Mouse (Mus musculus): Measurements from ENCODE around the gene Fstl4. TPM values are rescaled to one million over a fixed set of nuclear protein-coding genes. Genes with fewer than 3 reads are reported as not detected.
"Not testable (repeated sequence)": the region's sequence is repeated elsewhere in the genome, so short reads cannot be mapped to it uniquely, and the experiment has no call there.

Fstl4 gene
- polyA plus RNA-seq, 1 experiment from 2014 or later: 0.95 TPM

DNA sequence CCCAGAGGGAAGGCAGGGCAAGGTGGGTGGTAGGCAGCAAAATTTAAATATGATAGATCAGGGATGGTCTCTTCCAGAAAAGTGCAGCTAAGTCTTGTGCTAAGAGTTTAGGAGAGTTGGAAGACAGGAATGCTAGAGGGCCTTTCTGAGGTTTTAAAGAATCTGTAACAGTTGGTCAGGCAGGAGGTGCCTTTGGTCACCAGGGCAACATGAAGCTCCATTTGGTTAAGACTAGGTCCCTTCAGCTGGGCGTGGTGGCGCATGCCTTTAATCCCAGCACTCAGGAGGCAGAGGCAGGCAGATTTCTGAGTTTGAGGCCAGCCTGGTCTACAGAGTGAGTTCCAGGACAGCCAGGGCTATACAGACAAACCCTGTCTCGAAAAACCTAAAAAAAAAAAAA is 323.5 kb downstream of the Fstl4 start:
- 73% methylated on average over 3 of the region's 3 CpGs for WGBS
- ATAC-seq (ENCODE audit: insufficient number of reproducible peaks, insufficient read depth, low FRiP score, low TSS enrichment, low read depth): not testable (repeated sequence)

GRCm38 (mm10) chr11:53091596-53091995 is 327.2 kb downstream of the Fstl4 start:
- no peak for ATAC-seq (ENCODE audit: insufficient number of reproducible peaks, insufficient read depth, low FRiP score, low TSS enrichment, low read depth)
- Histone ChIP-seq H3K4me3 (replicated peaks) (no peak overlapping the region), H3K9me3 (no peaks in the 10 kb centered on the region), H3K36me3 (no peaks in the 10 kb centered on the region), H3K4me2 (no peak overlapping the region), H3K9ac (replicated peaks) (no peak overlapping the region), H3K4me1 (replicated peaks) (peaks cover 15% of the 10 kb centered on the region), H3K27me3 (peaks cover 8% of the 10 kb centered on the region), H3K27ac (no peak overlapping the region)
- WGBS: 19% methylated on average over 5 of the region's 5 CpGs

More for the DNA sequence above, 323.5 kb downstream of the Fstl4 start:
- H3K36me3 ChIP-seq; H3K27me3 ChIP-seq; H3K4me2 ChIP-seq; H3K9ac ChIP-seq (replicated peaks); H3K27ac ChIP-seq; H3K9me3 ChIP-seq; H3K4me3 ChIP-seq (replicated peaks): not testable (repeated sequence)
- peaks cover 26% of the 10 kb centered on the region for H3K4me1 ChIP-seq (replicated peaks)

- 82% methylated on average over 9 of the region's 9 CpGs for WGBS
- Histone ChIP-seq H3K27me3 (peaks cover 28% of the 10 kb centered on the region), H3K27ac (no peak overlapping the region), H3K36me3 (no peaks in the 10 kb centered on the region), H3K9me3 (no peaks in the 10 kb centered on the region), H3K4me3 (replicated peaks) (no peak overlapping the region), H3K4me1 (replicated peaks) (peaks cover 24% of the 10 kb centered on the region), H3K4me2 (no peak overlapping the region), H3K9ac (replicated peaks) (no peak overlapping the region)
- ATAC-seq (ENCODE audit: insufficient number of reproducible peaks, insufficient read depth, low FRiP score, low TSS enrichment, low read depth): no peak
Measured at GRCm38 (mm10) chr11:53096871-53097270, 332.4 kb downstream of the Fstl4 start.

DNA sequence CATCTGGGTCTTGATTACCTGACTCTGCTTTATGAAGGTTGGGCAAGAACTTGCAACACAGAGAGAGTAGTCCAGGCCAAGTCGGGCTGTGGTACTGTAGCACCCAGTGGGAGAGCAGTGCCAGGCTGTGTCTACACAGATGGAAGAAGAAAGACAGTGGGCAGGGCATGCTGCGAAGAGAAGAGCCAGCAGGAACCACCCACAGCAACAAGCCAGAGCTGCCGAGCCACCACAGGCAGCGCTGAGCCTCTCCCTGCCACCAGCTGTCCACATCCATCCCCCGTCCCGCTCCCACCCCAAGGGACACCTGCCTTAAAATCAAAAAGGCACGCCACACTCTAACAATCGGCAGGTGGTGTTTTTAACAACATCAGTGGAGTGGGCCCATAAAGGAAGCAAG is 332.9 kb downstream of the Fstl4 start:
- peaks cover 22% of the 10 kb centered on the region for H3K4me1 ChIP-seq (replicated peaks)
- no peak overlapping the region for H3K9ac ChIP-seq (replicated peaks)
- no peaks in the 10 kb centered on the region for H3K9me3 ChIP-seq
- no peak overlapping the region for H3K27ac ChIP-seq
- WGBS: 43% methylated on average over 8 of the region's 8 CpGs
- no peak overlapping the region for H3K4me2 ChIP-seq
- ATAC-seq (ENCODE audit: insufficient number of reproducible peaks, insufficient read depth, low FRiP score, low TSS enrichment, low read depth): no peak
- no peak overlapping the region for H3K4me3 ChIP-seq (replicated peaks)
- H3K36me3 ChIP-seq: no peaks in the 10 kb centered on the region
- peaks cover 28% of the 10 kb centered on the region for H3K27me3 ChIP-seq

GRCm38 (mm10) chr11:53097870-53098269 is 333.4 kb downstream of the Fstl4 start:
- Histone ChIP-seq H3K4me2 (no peak overlapping the region), H3K27me3 (peaks cover 29% of the 10 kb centered on the region), H3K9me3 (no peaks in the 10 kb centered on the region), H3K27ac (no peak overlapping the region), H3K4me1 (replicated peaks) (peaks cover 21% of the 10 kb centered on the region), H3K36me3 (no peaks in the 10 kb centered on the region), H3K4me3 (replicated peaks) (no peak overlapping the region), H3K9ac (replicated peaks) (no peak overlapping the region)
- WGBS: 90% methylated on average over 6 of the region's 6 CpGs
- ATAC-seq (ENCODE audit: insufficient number of reproducible peaks, insufficient read depth, low FRiP score, low TSS enrichment, low read depth): no peak

- Histone ChIP-seq H3K27me3 (peaks cover 33% of the 10 kb centered on the region; the same call in 1 of the 2 replicates), H3K36me3 (no peaks in the 10 kb centered on the region), H3K4me3 (replicated peaks) (no peak overlapping the region), H3K27ac (no peak overlapping the region), H3K9ac (replicated peaks) (no peak overlapping the region), H3K4me2 (no peak overlapping the region), H3K9me3 (no peaks in the 10 kb centered on the region), H3K4me1 (replicated peaks) (peaks cover 28% of the 10 kb centered on the region)
- no peak for ATAC-seq (ENCODE audit: insufficient number of reproducible peaks, insufficient read depth, low FRiP score, low TSS enrichment, low read depth)
- 63% methylated on average over 3 of the region's 3 CpGs for WGBS
Measured at GRCm38 (mm10) chr11:53098780-53099198, 334.4 kb downstream of the Fstl4 start.

- no peak for ATAC-seq (ENCODE audit: insufficient number of reproducible peaks, insufficient read depth, low FRiP score, low TSS enrichment, low read depth)
- WGBS: 88% methylated on average over 5 of the region's 5 CpGs
Measured at GRCm38 (mm10) chr11:53099322-53099721, 334.9 kb downstream of the Fstl4 start.

GRCm38 (mm10) chr11:53101732-53102131 is 337.3 kb downstream of the Fstl4 start:
- H3K27me3 ChIP-seq: peaks cover 41% of the 10 kb centered on the region; the same call in 1 of the 2 replicates
- no peak for ATAC-seq (ENCODE audit: insufficient number of reproducible peaks, insufficient read depth, low FRiP score, low TSS enrichment, low read depth)
- H3K27ac ChIP-seq: no peak overlapping the region
- H3K36me3 ChIP-seq: no peaks in the 10 kb centered on the region
- no peak overlapping the region for H3K4me3 ChIP-seq (replicated peaks)
- H3K9me3 ChIP-seq: no peaks in the 10 kb centered on the region
- peaks cover 42% of the 10 kb centered on the region for H3K4me1 ChIP-seq (replicated peaks)
- no peak overlapping the region for H3K9ac ChIP-seq (replicated peaks)
- 78% methylated on average over 5 of the region's 5 CpGs for WGBS
- H3K4me2 ChIP-seq: no peak overlapping the region

More at GRCm38 (mm10) chr11:53099322-53099721, 334.9 kb downstream of the Fstl4 start:
- no peak overlapping the region for H3K27ac ChIP-seq
- H3K27me3 ChIP-seq: peaks cover 33% of the 10 kb centered on the region; the same call in 1 of the 2 replicates
- no peak overlapping the region for H3K9ac ChIP-seq (replicated peaks)
- H3K9me3 ChIP-seq: no peaks in the 10 kb centered on the region
- H3K4me2 ChIP-seq: no peak overlapping the region
- H3K36me3 ChIP-seq: no peaks in the 10 kb centered on the region
- H3K4me3 ChIP-seq (replicated peaks): no peak overlapping the region
- peaks cover 31% of the 10 kb centered on the region for H3K4me1 ChIP-seq (replicated peaks)

DNA sequence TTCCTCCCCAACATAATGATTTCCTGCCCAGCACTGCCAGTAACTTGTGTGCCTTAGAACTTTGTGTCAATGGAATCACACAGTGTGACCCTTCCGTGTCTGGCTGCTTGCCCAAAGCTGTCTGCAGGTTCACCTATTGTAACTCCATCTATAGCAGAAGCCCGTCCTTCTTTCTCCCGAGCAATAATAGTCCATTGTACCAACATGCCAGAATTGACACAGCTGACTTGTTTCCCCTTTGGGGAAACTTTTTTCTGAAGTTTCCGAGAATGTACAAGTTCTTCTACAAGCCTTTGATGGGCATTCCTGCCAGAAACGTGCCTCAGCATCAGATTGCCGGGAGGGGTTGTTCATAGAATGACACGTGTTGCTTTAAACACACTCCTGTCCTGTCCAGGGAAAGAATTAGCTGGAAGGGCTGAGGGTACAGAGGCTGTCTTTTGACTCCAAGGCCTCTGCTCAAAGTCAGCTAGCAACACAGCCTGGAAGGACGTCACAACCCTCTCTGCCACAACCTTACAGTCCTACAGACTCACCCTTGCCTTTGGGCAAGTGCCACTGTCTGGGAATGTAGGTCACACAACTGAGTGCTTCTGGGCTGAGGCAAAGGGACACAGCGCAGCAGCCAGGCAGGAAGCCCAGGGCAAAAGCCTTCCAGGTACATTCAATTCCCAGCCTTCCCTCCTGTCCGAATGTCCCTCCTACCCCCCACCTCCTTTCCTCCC is 339.3 kb downstream of the Fstl4 start:
- Histone ChIP-seq H3K27me3 (peaks cover 25% of the 10 kb centered on the region; the same call in 1 of the 2 replicates), H3K4me1 (replicated peaks) (peaks cover 40% of the 10 kb centered on the region), H3K27ac (no peak overlapping the region), H3K9ac (replicated peaks) (no peak overlapping the region), H3K9me3 (no peaks in the 10 kb centered on the region), H3K36me3 (no peaks in the 10 kb centered on the region), H3K4me3 (replicated peaks) (no peak overlapping the region), H3K4me2 (no peak overlapping the region)
- WGBS: 62% methylated on average over 10 of the region's 10 CpGs
- ATAC-seq (ENCODE audit: insufficient number of reproducible peaks, insufficient read depth, low FRiP score, low TSS enrichment, low read depth): no peak

- Histone ChIP-seq H3K9ac (replicated peaks) (no peak overlapping the region), H3K4me1 (replicated peaks) (peaks cover 45% of the 10 kb centered on the region), H3K4me3 (replicated peaks) (no peak overlapping the region), H3K36me3 (no peaks in the 10 kb centered on the region), H3K27me3 (peaks cover 22% of the 10 kb centered on the region; the same call in 1 of the 2 replicates), H3K9me3 (no peaks in the 10 kb centered on the region), H3K4me2 (no peak overlapping the region), H3K27ac (no peak overlapping the region)
- 17% methylated on average over 5 of the region's 5 CpGs for WGBS
- ATAC-seq (ENCODE audit: insufficient number of reproducible peaks, insufficient read depth, low FRiP score, low TSS enrichment, low read depth): no peak
Measured at GRCm38 (mm10) chr11:53107706-53108105, 343.3 kb downstream of the Fstl4 start.

GRCm38 (mm10) chr11:53108798-53109197 is 344.4 kb downstream of the Fstl4 start:
- Histone ChIP-seq H3K36me3 (no peaks in the 10 kb centered on the region), H3K9me3 (no peaks in the 10 kb centered on the region), H3K9ac (replicated peaks) (no peak overlapping the region), H3K4me1 (replicated peaks) (peaks cover 38% of the 10 kb centered on the region), H3K27me3 (peaks cover 19% of the 10 kb centered on the region), H3K4me3 (replicated peaks) (no peak overlapping the region), H3K4me2 (no peak overlapping the region), H3K27ac (no peak overlapping the region)
- ATAC-seq (ENCODE audit: insufficient number of reproducible peaks, insufficient read depth, low FRiP score, low TSS enrichment, low read depth): no peak
- WGBS: 87% methylated on average over 6 of the region's 6 CpGs

Data from limb, embryonic 12.5 days (tissue).